Mouse (Mus musculus) heart, adult 2 months (tissue): ENCODE measurements around the gene Fut2. TPM values are rescaled to one million over a fixed set of nuclear protein-coding genes. Genes with fewer than 3 reads are reported as not detected.

Experiments
- DNase-seq, 2 experiments: peaks; one replicate each; pipeline ENCODE4 v3.0.0; 2021
- H3K27ac ChIP-seq: fragments of 200-600 bp; 2 replicates; pipeline ENCODE4 v1.8.1; 2022
- H3K27me3 ChIP-seq: fragments of 200-500 bp; 2 replicates; pipeline ENCODE4 v1.6.1; 2012; ENCODE audit warnings: mild to moderate bottlenecking, low read length, inconsistent platforms, mixed read lengths; ENCODE audit not compliant: control insufficient read depth, insufficient read depth
- H3K36me3 ChIP-seq: fragments of 200-500 bp; 2 replicates; pipeline ENCODE4 v1.6.1; 2012; ENCODE audit warnings: low read length, inconsistent platforms; ENCODE audit not compliant: control insufficient read depth, insufficient read depth
- H3K4me1 ChIP-seq: fragments of 200-500 bp; 2 replicates; pipeline ENCODE4 v1.6.1; 2011; ENCODE audit warnings: low read length; ENCODE audit not compliant: control insufficient read depth, insufficient read depth
- H3K4me3 ChIP-seq: fragments of 200-600 bp; 2 replicates; pipeline ENCODE4 v1.8.1; 2022
- H3K79me2 ChIP-seq: fragments of 200-500 bp; replicated peaks from 2 replicates; pipeline ENCODE4 v1.6.1; 2012; ENCODE audit warnings: mild to moderate bottlenecking, inconsistent platforms, low read length, moderate library complexity, mixed read lengths; ENCODE audit not compliant: control insufficient read depth, insufficient read depth
- H3K9ac ChIP-seq: fragments of 200-500 bp; 2 replicates; pipeline ENCODE4 v1.6.1; 2012; ENCODE audit warnings: low read depth, mild to moderate bottlenecking, control low read depth, inconsistent platforms, low read length, mixed read lengths
- CTCF ChIP-seq: fragments of 200-600 bp; IDR thresholded peaks from 2 replicates; pipeline ENCODE4 v1.8.1; 2022; ENCODE audit warnings: antibody characterized with exemption, mild to moderate bottlenecking, moderate library complexity
- EP300 ChIP-seq: fragments of 200-500 bp; IDR thresholded peaks from 2 replicates; pipeline ENCODE4 v1.6.1; 2011; ENCODE audit warnings: low read depth, low read length, control low read depth; ENCODE audit not compliant: insufficient read depth
- POLR2A ChIP-seq: fragments of 200-500 bp; IDR thresholded peaks from 2 replicates; pipeline ENCODE4 v1.6.1; 2011; ENCODE audit warnings: mild to moderate bottlenecking, low read depth, low read length, control low read depth; ENCODE audit not compliant: insufficient read depth
- WGBS: fragments of 180-500 bp; shearing (Covaris S2); methylation state at CpG from one replicate; pipeline ENCODE4 v1.1.7; 2018; 5-methylcytosine and 5-hydroxymethylcytosine counted together
- intact Hi-C: fragments of 180-260 bp; cut with DNase I; formaldehyde crosslinking; loops from one replicate; pipeline ENCODE4 v1.15.1; 2025
- polyA plus RNA-seq: library from polyadenylated mRNA; depleted of rRNA; stranded (reverse); fragments of >200 nt; gene quantifications from 2 replicates; pipeline ENCODE4 v1.2.3, GENCODE M21; 2012
- total RNA-seq, 2 experiments: library from RNA; stranded (reverse); gene quantifications; 2 replicates each; pipeline ENCODE4 v1.2.3; 2021

Fut2 gene
- total and polyA plus RNA-seq, 3 experiments = 0.50 to 1.1 (median 0.60) TPM

DNA sequence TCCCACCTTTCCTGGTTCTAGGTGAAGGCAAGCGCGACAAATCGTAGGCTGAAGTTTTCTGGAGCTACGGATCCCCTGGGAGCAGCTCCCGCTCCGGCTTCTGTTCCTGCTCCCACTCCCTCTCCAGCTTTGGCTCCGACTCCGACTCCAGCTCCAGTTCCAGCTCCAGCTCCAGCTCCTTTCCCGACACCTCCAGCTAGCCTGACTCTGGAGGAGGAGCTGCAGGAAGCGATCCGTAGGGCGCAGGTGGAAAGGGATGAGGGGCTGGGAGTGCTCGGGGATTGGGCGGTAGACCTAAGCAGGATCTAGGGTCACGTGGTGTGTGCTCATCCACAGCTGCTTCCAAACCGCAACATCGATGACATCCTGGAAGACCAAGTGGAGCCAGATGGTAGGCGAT, 22.0 kb downstream of the Fut2 start:
- 35% methylated on average over 18 of the region's 18 CpGs for WGBS
- intact Hi-C loops = loop anchor here (5.0 kb wide), 1 partner anchor 38 kb away; the partner anchor contains the start of gene Ntn5
- H3K27me3 ChIP-seq = no peaks in the 10 kb centered on the region
- peak overlapping the region; percentile 16; the same call in 1 of the 2 replicates for H3K9ac ChIP-seq
- peaks cover 16% of the 10 kb centered on the region for H3K4me1 ChIP-seq
- H3K36me3 ChIP-seq = no peaks in the 10 kb centered on the region; the same call in 1 of the 2 replicates
- H3K4me3 ChIP-seq = no peak overlapping the region
- no peak for TF ChIP-seq EP300
- no peak for TF ChIP-seq CTCF
- no peak for TF ChIP-seq POLR2A
- H3K79me2 ChIP-seq = no peaks in the 10 kb centered on the region
- H3K27ac ChIP-seq = no peak overlapping the region
- peak; percentile 31 to 42 for DNase-seq

DNA sequence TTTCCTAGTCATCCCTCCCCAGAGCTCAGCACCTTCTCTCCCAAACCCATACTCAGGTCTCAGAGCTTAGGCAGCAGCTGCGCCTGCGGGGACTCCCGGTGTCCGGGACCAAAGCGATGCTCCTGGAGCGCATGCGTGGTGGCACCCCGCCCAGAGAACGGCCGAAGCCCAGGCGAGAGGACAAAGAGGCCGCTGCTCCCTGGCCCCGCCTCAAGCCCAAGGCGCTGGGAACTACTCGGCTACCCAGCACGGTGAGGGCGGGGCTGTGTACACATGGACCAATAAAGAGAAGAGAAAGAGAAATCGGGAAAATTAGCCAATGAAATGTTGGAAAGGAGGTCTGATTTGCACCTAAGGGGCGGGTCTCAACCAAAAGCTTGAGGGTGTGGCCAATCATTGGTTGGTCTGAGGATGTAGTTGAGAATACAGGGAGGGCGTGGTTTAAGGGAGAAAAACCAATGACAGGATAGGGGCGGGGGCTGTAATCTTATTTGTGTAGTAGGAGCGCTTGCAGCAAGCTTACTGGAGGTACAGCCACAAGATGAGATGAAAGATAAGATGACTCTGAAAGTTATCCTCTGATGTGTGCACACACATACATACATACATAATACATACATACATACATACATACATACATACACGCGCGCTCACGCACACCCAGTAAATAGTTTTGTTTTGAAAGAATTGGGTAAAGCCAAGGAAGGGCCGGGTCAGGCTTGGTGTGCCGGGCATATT, 22.6 kb downstream of the Fut2 start:
- peak; percentile 87 to 90 for DNase-seq
- Histone ChIP-seq H3K36me3 (no peaks in the 10 kb centered on the region; the same call in 1 of the 2 replicates), H3K79me2 (no peaks in the 10 kb centered on the region), H3K4me1 (peaks cover 18% of the 10 kb centered on the region), H3K4me3 (peak overlapping the region; percentile 1; the same call in 1 of the 2 replicates), H3K27me3 (no peaks in the 10 kb centered on the region), H3K27ac (peak overlapping the region; percentile 58), H3K9ac (peak overlapping the region; percentile 59)
- WGBS = 36% methylated on average over 28 of the region's 28 CpGs
- TF ChIP-seq CTCF (no peak), EP300 (no peak), POLR2A (peak; percentile 68)
- intact Hi-C loops = loop anchor here (5.0 kb wide), 1 partner anchor 39 kb away; the partner anchor contains the start of gene Ntn5

DNA sequence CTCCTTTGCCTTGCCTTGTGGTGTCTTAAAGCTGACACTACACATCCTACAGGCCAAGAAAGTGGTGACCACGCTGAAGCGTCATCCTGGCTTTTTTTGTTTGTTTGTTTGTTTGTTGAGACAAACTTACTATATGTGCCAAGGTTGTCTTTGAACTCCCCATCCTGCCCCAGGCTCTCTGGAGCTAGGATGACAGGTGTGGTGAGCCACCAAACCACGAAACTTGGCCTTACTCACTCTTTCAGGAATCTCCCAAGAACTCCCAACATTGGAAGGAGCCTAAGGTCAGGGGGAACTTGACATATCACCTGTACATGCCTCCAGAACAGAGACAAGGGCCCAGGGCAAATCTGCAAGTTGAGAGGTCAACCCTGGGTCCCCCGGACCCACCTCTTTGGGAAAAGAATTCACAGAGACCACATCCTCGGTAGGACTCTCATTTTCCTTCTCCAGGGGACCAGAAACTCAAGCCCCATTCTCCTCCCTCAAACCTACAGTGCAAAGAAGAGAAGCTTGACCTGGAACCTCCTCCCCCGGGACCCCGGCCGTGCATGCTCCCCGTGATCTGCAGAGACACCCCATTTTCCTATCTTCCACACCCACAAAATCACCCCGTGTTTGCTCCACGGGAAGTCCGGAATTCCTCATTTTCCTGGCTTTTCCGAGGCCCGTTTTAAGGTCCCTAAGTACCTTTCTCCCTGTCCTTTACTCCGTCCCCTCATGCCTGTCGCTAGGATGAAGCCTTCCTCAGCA, 23.5 kb downstream of the Fut2 start:
- Histone ChIP-seq H3K9ac (peak overlapping the region; percentile 59), H3K36me3 (no peaks in the 10 kb centered on the region; the same call in none of the 2 replicates), H3K4me3 (peak overlapping the region; percentile 1; the same call in 1 of the 2 replicates), H3K79me2 (no peaks in the 10 kb centered on the region), H3K4me1 (peaks cover 19% of the 10 kb centered on the region), H3K27ac (peak overlapping the region; percentile 63), H3K27me3 (no peaks in the 10 kb centered on the region)
- intact Hi-C loops = loop anchor here (5.0 kb wide), 1 partner anchor 40 kb away; the partner anchor contains the start of gene Ntn5
- 60% methylated on average over 16 of the region's 16 CpGs for WGBS
- DNase-seq = no peak
- TF ChIP-seq POLR2A (no peak), CTCF (no peak), EP300 (no peak)

DNA sequence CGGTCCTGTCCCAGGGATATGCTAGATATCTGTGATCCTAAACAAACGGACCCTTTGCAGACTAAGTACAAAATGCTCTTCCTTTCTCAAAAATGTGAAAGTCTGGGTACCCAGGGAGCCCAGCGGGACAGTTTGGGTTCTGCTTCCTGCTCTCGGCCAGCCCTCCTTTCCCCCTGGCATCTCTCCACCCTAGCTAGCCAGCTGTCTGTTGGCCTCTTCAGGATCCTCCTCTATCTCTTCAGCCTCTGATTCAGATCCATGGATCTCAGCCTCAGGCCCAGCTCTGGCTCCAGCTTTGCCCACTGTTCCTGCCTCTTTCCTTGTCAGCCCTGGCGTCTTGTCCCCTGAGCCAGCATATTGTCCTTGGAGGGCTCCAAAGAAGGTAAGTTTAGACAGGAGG, 24.1 kb downstream of the Fut2 start:
- DNase-seq = peak in 1 of 2 experiments; percentile 31
- H3K4me1 ChIP-seq = peaks cover 19% of the 10 kb centered on the region
- H3K79me2 ChIP-seq = no peaks in the 10 kb centered on the region
- H3K4me3 ChIP-seq = peak overlapping the region; percentile 39
- H3K27me3 ChIP-seq = no peaks in the 10 kb centered on the region
- H3K36me3 ChIP-seq = no peaks in the 10 kb centered on the region; the same call in none of the 2 replicates
- 14% methylated on average over 5 of the region's 5 CpGs for WGBS
- peak overlapping the region; percentile 63 for H3K27ac ChIP-seq
- peak overlapping the region; percentile 32 for H3K9ac ChIP-seq
- intact Hi-C loops = loop anchor here (5.0 kb wide), 1 partner anchor 40 kb away; the partner anchor contains the start of gene Ntn5
- no peak for TF ChIP-seq POLR2A
- no peak for TF ChIP-seq EP300
- TF ChIP-seq CTCF = no peak

DNA sequence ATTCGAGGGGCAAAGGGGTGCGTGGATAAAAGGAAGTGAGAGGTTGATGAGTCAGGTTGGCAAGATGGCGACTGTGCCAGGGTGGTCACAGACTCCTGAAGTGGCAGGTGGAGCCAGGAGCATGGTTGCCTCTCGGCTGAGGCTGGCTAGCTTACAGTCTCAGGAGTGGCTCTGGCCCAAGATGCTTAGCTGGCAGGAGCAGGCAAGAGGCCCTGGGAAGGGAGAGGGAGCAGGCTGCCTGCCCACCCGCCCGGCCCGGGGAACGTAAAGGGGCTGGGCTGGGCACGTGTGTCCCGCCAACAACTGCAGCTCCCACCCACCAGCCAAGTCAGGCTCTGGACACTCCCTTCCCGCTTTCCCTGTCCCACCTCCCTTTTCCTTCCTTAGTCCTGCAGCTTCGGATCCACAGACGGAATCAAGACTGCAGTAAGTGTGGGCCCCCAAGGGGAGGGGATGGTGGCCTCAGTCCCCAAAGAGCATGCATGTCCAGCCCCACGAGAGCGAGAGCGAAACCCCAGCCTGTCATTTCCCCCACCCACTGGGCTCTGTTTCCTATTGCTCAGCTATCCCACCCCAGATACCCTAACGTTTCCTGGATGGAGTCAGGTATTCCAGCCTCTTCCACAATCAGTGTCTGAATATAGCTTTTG, 24.7 kb downstream of the Fut2 start:
- TF ChIP-seq POLR2A (peak; percentile 80), CTCF (no peak), EP300 (peak; percentile 79)
- Histone ChIP-seq H3K27me3 (no peaks in the 10 kb centered on the region), H3K27ac (peak overlapping the region; percentile 63), H3K9ac (peak overlapping the region; percentile 32), H3K4me1 (peaks cover 19% of the 10 kb centered on the region), H3K36me3 (no peaks in the 10 kb centered on the region; the same call in none of the 2 replicates), H3K4me3 (peak overlapping the region; percentile 39), H3K79me2 (no peaks in the 10 kb centered on the region)
- WGBS = 15% methylated on average over 17 of the region's 17 CpGs
- intact Hi-C loops = loop anchor here (5.0 kb wide), 1 partner anchor 41 kb away; the partner anchor contains the start of gene Ntn5
- peak; percentile 68 to 72 for DNase-seq
